Mouse (Mus musculus) left cerebral cortex, postnatal 10 days (tissue): Measurements from ENCODE around the gene Guf1. TPM values are rescaled to one million over a fixed set of nuclear protein-coding genes. Genes with fewer than 3 reads are reported as not detected.

ENCODE experiments used
- DNase-seq, 2 experiments: peaks; one replicate each; pipeline ENCODE4 v3.0.0; 2021 to 2022; ENCODE audit warnings: low spot score in 2 of 2, mixed read lengths in 1 of 2; ENCODE audit errors: extremely low spot score in 1 of 2
- intact Hi-C: fragments of 180-260 bp; cut with DNase I; formaldehyde crosslinking; loops from one replicate; pipeline ENCODE4 v1.15.1; 2025
- total RNA-seq, 2 experiments: library from RNA; stranded (reverse); gene quantifications; 2 replicates each; pipeline ENCODE4 v1.2.3; 2021

The Guf1 gene
- total RNA-seq: 10 to 100 TPM; 34.8 to 37.2 TPM

DNA sequence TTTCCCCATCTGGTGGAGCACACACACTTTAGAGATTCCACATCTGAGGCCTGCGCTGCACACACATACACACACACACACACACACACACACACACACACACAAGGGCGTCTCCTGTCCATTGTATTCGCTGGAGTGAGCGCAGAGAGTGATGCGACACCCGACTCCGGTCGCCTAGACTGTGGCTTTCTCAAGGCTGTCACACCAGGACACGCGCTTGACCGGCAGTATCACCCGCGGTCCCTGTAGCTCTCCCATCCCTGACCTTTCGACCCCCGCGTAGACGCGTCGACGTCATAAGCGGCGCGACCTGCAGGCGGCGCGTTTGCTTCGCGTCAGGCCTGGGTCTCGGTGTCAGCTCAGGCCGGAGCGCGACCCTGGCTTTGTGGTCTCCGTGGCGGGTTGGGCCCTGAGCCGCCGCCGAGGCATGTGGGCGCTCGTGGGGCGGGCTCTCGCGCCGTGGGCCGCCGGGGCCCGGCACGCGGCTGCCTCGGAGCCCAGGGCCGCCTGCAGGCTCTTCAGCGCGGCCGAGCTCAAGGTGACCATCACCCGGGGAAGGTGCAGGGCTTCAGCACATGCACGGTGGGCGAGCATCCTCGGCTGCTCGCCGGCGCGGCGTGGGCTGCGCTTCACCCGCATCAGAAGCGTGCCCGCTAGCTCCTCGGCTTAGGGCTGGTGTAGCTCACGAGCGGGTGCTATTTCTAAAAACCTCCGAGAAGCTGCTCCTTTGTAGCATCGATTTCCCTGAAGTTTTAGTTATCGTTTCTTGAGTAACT is at the start of gene Guf1:
Guf1 (plus strand) TSS at position 296 of the 776 bp plus-strand sequence.
- intact Hi-C loops: no loop called here
- DNase-seq: peak; percentile 92 to 96

DNA sequence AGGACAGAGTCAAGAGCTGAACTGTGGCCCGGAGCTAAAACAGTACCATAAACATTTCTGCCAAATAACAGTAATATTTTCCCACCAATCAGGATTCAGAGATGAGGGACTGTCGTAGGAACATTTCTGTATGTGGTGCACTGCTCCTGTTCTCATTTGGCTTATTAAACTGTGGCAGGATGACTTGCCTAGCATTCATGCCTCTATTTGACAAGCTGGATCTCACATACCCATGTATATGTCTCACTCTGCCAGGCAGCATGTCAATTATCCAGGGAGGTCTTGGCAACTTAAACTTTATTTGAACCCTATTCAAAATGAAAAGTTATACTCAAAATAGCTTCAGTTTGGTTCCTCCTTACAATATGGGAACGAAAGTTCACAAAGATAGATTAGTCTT is 49.7 kb upstream of the Guf1 start:
- DNase-seq: no peak
- intact Hi-C loops: no loop called here

DNA sequence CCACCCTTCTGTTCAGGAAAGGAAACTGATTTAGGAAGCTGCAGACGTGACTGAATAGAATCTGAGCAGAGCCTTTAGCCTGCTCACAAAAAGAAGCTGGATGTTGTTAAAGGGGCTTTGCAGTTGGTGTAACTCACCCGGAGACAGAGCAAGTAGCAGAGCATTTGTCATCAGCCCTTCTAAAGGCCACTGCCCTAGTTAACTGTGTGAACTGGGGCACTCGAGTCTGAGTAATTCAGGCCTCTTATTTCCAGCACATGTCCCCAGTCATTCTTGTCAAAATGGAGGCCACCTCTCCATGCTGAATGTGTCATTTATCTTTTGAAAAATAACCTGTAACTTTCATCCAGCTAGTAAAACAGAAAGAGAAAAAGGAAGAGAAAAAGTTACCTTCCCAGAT is 45.1 kb upstream of the Guf1 start:
- intact Hi-C loops: no loop called here
- no peak for DNase-seq

DNA sequence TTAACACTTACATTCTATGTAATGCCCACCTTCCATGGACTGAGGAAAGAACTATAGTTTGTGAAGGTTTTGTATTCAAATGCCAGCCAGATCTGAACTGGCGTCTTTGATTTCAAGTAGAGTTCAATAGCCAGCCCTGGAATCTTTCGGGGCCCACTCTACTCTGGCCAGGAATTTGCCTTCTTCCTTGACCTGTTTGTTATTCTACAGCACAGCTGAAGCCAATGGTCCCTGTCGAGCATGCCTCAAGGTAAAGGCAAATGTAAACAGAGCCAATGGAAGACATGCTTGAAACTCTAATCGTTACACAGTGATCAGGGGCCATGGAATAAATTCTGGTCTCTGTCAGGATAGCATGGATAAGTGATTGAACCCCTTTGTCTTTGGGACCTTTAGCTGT is 44.5 kb upstream of the Guf1 start:
- no peak for DNase-seq
- intact Hi-C loops: no loop called here

DNA sequence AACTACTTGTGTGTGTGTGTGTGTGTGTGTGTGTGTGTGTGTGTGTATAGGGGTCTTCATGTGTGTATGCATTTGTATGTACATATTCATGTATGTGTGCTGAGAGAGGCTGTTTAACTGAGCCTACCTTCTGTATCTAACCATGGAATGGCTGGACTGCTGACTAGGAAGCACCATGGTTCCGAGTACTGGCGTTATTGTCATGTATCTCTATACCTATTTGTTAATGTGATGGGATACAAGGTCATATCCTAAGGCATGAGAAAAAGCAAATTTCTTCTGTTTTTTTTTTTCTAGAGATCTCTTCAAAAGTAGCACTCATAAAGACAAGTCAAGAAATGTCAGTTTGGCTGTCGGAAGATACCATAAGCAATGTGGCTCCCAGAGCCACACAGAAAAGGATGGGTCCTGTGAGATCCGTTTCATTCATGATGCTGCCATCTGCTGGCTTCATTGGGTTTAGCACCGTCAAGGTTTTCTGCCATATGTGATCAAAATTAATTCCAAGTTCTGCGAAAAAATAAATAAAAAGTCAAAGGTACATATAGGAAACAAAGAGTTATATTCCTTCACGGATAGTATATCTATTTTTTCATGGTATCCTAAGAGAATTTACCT is 36.0 kb upstream of the Guf1 start:
- peak; percentile 43 to 52 for DNase-seq
- intact Hi-C loops: loop anchor here (2.0 to 5.0 kb wide), 3 partner anchors 178 to 1400 kb away; partner anchors contain the start of gene Kctd8

DNA sequence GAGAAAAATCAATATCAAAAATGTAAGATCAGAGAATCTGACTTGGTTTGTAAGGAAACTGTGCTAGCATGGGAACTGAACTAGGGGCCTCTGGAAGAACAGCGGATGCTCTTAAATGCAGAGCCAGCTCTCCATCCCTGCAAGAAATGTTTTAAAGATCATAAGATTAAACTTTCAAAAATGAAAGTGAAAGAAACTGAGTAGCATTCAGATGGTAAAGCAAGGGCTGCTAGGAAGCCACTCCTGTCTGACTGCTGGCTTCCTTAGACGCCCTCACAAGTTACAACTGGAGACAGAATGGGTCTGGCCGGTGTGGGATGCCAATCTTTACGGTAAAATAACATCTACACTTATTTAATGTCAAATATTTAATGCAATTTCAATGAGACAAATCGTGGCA is 34.7 kb upstream of the Guf1 start:
- intact Hi-C loops: loop anchor here (5.0 kb wide), 1 partner anchor 180 kb away; the partner anchor contains the start of gene Kctd8
- DNase-seq: no peak

DNA sequence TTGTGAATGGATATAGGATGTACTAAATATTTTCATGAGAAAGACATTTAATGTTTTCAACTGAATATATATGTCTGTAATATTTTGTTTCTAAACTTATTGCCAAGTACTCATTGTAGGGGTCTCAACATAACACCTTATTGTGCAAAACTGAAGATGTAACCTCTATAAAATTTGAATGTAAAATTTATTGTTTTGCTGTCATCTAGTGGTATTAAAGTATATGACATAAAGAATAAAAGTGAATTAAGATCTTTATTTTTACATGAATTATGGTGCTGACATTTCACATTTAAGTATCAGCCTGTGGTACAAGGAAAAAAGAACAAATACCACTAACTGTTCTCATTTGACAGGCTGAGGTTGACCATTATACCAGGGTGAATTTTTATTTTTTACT is 32.8 kb upstream of the Guf1 start:
- intact Hi-C loops: loop anchor here (5.0 kb wide), 1 partner anchor 182 kb away; the partner anchor contains the start of gene Kctd8
- DNase-seq: no peak

DNA sequence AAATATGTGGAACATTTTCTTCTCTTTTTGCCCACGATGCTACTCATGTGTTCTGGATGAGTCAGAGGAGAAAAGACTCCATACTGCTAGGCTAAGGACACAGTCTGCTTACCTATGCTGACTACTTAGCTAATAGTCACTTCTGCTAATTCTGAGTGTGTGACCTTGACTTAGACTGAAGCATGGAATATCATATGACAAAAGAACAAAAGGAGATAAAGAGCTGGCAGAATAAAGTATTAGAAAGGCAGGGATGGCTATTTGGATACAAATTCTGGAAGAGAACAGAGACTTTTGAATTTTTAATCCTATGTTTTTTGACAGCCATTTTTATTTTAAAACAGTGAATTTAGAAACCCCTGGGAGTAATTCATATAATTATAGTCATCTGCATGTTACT is 15.0 kb upstream of the Guf1 start:
- no peak for DNase-seq
- intact Hi-C loops: no loop called here

DNA sequence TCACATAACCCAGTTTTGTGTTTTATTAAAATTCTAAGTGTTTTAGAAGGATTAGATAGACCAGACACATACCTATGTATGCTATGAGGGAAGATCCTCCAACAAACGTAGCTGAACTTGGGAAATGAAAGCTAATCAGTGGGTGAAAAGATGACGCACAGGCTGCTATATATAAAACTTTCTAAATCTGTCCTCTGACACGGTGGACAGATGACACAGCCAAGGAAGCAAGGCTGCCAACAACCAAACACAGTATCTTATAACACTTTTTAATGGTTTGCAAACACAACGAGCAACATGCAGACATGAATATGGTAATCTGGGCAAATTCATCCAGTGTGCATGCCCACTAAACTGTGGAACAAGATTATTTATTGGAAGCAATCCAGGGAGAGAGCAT is 14.2 kb upstream of the Guf1 start, which contains the start of gene Yipf7:
Yipf7 (minus strand) TSS at position 160 of the 400 bp plus-strand sequence.
- intact Hi-C loops: no loop called here
- DNase-seq: no peak

DNA sequence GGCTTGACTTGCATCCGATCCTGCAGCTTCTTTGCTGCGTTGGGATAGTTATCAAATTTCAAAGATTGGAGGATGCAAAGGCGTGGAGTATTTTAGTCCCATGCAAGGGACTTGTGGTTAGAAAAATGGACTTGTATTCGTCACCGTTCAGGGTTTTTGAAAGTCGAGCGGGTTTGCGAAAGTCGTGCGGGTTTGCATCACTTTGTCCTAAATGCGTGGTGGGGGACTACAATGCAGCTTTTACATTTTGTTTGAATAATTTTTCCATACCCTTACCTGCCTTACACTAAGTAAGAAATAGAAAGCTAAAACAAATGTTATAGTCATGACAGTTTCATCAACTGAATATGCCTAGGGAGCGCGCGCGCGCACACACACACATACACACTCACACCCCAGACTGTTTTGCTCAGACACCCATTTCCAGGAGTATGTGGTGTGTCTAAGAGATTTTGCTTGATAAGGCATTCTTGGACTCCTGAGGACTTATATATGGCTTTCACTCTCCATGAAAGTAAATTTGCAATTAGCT is 747 bp downstream of the Guf1 start:
- intact Hi-C loops: no loop called here
- DNase-seq: no peak

DNA sequence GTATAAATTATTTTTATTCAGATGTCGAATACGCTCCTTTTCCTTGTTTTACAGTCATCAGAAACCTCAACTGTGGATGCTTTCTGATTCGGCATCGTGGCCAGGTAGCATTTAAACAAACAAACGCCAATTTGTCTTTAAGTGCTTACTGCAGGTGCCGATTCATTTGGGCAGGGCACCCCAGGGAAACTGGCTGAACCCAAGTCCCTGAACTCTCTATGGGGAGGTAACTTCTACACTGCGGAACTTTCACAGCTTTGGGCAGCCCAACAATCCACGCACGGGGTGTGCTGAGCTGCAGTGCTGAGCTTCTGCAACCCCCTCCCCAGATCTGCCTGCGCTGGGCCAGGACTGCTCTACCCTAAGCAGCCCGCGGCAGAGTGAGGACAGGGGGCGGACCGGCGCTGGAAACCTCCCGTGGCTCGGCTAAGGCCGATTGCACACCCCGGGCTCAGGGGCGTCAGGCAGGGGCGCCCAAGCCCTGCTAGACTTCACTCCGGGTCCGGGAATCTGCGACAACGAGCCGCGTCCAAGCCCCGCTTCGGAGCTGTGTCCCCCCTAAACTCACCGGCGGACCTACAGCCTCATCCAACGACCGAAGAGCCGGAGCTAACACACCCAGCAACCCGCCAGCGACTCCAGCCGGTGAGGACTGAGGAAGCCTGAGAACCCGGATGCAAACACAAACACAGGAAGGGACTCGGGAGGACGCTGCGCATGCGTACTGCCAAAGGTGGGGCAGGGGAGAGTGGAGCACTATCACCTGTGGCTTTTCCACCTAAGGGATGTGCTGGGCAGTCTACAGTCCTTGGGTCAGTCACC is 35.1 kb downstream of the Guf1 start, which contains the start of gene Gnpda2:
Gnpda2 (minus strand) TSS at position 701 of the 822 bp plus-strand sequence.
- DNase-seq: peak; percentile 87 to 93
- intact Hi-C loops: no loop called here

DNA sequence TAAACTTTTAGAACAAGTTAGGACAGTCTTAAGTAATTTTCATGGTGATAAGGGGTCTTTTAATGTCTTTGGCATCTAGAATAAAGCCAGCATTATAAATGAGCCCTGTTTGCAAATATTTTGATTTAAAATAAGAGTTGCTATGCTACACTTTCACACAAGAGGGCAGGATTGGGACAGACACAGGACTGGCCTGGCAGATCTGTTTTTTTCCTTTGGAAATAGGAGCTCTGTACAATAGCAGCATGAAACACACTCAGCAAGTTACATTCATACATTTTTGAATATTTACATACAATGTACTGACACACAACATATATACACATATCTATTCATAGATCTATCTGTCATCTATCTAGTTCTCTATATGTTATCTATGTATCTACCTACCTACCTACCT is 44.3 kb downstream of the Guf1 start:
- no peak for DNase-seq

DNA sequence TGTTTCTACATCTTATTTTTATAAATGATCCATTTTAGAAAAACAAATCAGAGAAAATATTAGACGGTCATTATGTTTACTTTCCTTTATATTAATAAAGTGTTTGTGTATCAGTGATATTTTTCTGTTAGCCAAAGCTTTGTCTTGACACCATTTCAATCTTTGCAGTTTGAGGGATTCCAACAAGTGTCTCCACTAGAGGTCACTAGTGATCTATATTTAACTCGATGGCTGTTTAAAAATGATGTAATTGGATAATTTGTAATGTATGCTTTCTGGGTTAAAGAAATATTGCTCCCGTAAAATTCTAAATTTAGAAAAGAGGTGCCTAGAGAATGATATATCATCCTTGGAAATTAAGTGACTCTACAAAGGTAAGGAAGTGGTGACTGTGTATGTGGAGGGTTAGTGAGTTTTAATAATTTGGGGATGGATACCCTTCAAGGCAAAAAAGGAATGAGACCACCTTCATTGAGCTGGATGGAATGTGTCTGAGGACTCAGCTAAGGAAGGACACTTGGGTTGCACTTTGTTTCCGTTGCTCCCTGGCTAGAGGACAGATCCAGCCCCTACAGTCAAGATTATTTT is 56.6 kb downstream of the Guf1 start:
- intact Hi-C loops: loop anchor here (10.0 kb wide), 1 partner anchor 1481 kb away; the partner anchor contains the start of gene Gabra2

More for the DNA sequence above, 44.3 kb downstream of the Guf1 start:
- intact Hi-C loops: no loop called here

DNA sequence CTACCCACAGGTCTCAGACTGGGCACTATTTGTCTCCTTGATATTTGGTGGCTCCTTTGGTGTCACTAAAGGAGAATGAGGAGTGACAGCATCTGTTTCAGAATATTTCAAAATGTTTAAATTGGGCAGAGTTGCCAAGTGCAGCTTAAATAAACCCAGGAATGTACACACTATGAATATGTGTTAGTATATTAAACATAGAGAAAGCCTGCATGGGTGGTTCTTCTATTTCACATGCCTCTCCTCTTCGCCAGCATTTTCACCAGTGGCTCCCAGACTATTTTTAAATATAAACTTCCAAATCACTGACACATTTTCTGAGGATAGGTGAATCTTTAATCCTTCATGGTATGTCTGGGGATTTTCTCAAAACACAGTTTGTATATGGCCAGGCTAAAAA is 64.2 kb downstream of the Guf1 start:
- DNase-seq: no peak
- intact Hi-C loops: no loop called here

More for the DNA sequence above, 56.6 kb downstream of the Guf1 start:
- peak in 1 of 2 experiments; percentile 48 for DNase-seq

Other genes with a start within 250 kb of the Guf1 start
- gene Kctd8, start 215.2 kb upstream of the Guf1 start, total RNA-seq: 1 to 10 TPM; 7.1 to 9.3 TPM
- not detected for gene Yipf7, start 14.3 kb upstream of the Guf1 start, total RNA-seq
- gene Gnpda2, start 35.4 kb downstream of the Guf1 start, total RNA-seq: 10 to 100 TPM; 11.0 to 11.8 TPM